Mouse (Mus musculus): ENCODE measurements around the gene Nrxn1. TPM values are rescaled to one million over a fixed set of nuclear protein-coding genes. Genes with fewer than 3 reads are reported as not detected.

Nrxn1 gene
- polyA plus RNA-seq, 1 experiment = not detected

GRCm38 (mm10) chr17:90390316-90391212 lies 702.3 kb downstream of the Nrxn1 start:
- Histone ChIP-seq H3K27ac (ENCODE audit: insufficient read depth, low read depth, low read length) (no peak overlapping the region), H3K4me1 (ENCODE audit: control insufficient read depth, insufficient read depth, low read length) (0 out of 2 replicates have a peak, but pooled peaks cover 5% of the 10 kb centered on the region), H3K4me3 (ENCODE audit: insufficient read depth, low read depth, low read length) (no peak overlapping the region)
- TF ChIP-seq CTCF (IDR thresholded peaks at IDR 0.05; ENCODE audit: insufficient read depth, low read depth, low read length) (no peak), POLR2A (IDR thresholded peaks at IDR 0.05; ENCODE audit: insufficient read depth, low read depth, low read length) (no peak)
- WGBS = 48% methylated on average over 7 of the region's 7 CpGs

DNA sequence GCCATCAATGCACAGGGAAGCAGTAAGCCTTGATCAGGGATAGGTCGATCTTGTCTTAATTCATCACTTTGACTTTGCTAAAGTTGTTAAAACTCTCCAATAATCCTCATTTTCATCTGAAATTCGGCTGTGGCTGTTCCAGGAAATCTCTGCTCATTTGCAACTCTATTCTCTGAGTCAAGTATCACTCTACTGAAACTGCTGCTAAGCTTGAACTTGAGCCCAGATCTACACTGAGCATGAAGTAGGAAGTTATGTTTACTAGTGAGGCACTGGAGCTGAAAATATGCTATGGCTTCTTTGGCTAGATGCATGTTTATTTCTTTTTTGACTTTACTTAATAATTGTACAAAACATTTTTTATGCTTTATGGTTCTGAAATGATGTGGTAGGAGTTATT lies 708.0 kb downstream of the Nrxn1 start:
- H3K4me1 ChIP-seq (ENCODE audit: control insufficient read depth, insufficient read depth, low read length) = no peaks in the 10 kb centered on the region
- H3K4me3 ChIP-seq (ENCODE audit: insufficient read depth, low read depth, low read length) = no peak overlapping the region
- 44% methylated on average over 2 of the region's 2 CpGs for WGBS
- TF ChIP-seq POLR2A (IDR thresholded peaks at IDR 0.05; ENCODE audit: insufficient read depth, low read depth, low read length) = no peak
- no peak for TF ChIP-seq CTCF (IDR thresholded peaks at IDR 0.05; ENCODE audit: insufficient read depth, low read depth, low read length)
- H3K27ac ChIP-seq (ENCODE audit: insufficient read depth, low read depth, low read length) = no peak overlapping the region

DNA sequence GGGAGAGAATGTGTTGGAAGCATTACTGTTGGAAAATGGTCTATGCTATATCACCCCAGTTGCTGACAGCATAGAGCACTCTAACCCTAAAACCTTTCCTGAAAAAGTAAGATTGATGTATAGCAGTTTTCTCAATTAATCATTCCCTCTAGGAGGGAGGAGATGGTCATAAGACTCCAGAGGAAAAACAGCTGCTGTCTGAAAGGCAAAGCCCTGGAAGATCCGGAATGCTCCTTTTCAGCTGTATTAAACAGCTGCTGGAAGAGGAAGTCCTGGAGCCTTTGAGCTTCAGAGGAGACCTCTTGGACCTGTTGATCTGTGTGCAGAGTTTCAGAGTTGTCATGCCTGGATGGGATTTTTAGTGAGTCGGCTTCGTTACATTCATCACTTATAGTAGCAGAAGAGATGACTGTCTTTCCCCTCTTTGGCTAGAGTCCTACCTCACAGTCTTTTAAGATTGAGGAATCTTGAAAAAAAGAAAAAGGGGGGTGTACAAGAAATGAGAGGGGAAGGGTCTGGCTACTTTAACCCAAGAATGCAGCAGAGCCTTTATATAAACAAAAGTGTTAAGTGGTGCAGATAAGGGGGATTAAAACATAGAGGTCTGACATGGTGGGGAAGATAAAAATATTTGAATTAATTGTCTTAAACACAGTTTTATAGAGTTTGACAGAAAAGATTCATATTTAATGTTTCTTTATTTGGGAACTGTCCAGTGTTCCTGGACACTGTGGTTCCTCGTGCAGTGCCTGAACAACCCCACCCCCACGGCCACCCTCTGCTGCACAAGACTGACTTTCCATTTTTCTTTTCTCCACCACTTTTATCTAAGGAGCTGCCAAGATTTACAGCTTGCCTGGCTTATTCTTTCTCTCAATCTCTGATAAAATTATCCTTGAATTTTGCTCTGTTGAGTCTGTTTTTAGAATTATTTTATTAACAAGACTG lies 710.1 kb downstream of the Nrxn1 start:
- Histone ChIP-seq H3K27ac (ENCODE audit: insufficient read depth, low read depth, low read length) (no peak overlapping the region), H3K4me3 (ENCODE audit: insufficient read depth, low read depth, low read length) (no peak overlapping the region), H3K4me1 (ENCODE audit: control insufficient read depth, insufficient read depth, low read length) (no peaks in the 10 kb centered on the region)
- WGBS = 71% methylated on average over 5 of the region's 5 CpGs
- TF ChIP-seq CTCF (IDR thresholded peaks at IDR 0.05; ENCODE audit: insufficient read depth, low read depth, low read length) (no peak), POLR2A (IDR thresholded peaks at IDR 0.05; ENCODE audit: insufficient read depth, low read depth, low read length) (no peak)

DNA sequence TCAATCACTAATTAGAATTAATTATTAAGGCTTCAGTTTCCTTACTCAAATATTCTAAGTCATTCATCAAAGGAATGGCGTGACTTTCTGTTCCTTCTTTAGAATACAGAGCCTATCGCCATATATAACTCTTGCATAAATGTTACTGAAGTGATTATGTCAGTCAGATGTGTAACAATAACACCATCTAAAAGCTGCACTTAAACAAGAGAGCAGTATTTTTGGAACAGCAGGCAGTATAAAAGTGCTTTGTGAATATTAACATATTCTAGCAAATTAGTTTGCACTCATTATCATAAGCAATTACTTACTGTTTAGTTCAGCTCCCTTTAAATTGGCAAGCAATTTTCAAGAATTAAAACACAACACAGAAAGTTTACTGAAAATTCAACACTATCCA lies 716.3 kb downstream of the Nrxn1 start:
- no peaks in the 10 kb centered on the region for H3K4me1 ChIP-seq (ENCODE audit: control insufficient read depth, insufficient read depth, low read length)
- TF ChIP-seq POLR2A (IDR thresholded peaks at IDR 0.05; ENCODE audit: insufficient read depth, low read depth, low read length) (no peak), CTCF (IDR thresholded peaks at IDR 0.05; ENCODE audit: insufficient read depth, low read depth, low read length) (no peak)
- WGBS = 61% methylated on average over 2 of the region's 2 CpGs
- H3K4me3 ChIP-seq (ENCODE audit: insufficient read depth, low read depth, low read length) = no peak overlapping the region
- H3K27ac ChIP-seq (ENCODE audit: insufficient read depth, low read depth, low read length) = no peak overlapping the region

DNA sequence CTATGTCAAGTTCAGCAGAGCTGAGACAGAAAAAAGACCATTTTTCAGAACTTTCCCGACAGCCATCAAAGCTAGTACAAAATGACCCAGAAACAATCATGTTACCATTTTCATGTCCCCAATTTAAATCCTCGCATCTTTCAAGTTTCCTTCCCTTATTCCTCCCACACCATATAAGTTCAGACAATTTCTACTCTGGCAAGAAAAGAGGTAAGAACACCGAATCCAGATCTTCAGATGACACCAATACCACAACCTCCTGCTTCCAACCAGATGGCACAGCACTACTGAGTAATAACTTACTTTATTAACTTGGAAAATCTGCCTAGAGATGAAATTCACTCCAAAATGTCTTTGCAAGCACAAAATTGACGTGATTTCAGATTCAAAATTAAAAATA lies 730.7 kb downstream of the Nrxn1 start:
- TF ChIP-seq POLR2A (IDR thresholded peaks at IDR 0.05; ENCODE audit: insufficient read depth, low read depth, low read length) = no peak
- no peak for TF ChIP-seq CTCF (IDR thresholded peaks at IDR 0.05; ENCODE audit: insufficient read depth, low read depth, low read length)
- WGBS = 88% methylated on average over 4 of the region's 4 CpGs
- no peaks in the 10 kb centered on the region for H3K4me1 ChIP-seq (ENCODE audit: control insufficient read depth, insufficient read depth, low read length)

GRCm38 (mm10) chr17:90349385-90350095 lies 743.3 kb downstream of the Nrxn1 start:
- WGBS = 52% methylated on average over 5 of the region's 5 CpGs
- no peaks in the 10 kb centered on the region for H3K4me1 ChIP-seq (ENCODE audit: control insufficient read depth, insufficient read depth, low read length)
- no peak overlapping the region for H3K27ac ChIP-seq (ENCODE audit: insufficient read depth, low read depth, low read length)
- TF ChIP-seq CTCF (IDR thresholded peaks at IDR 0.05; ENCODE audit: insufficient read depth, low read depth, low read length) (no peak), POLR2A (IDR thresholded peaks at IDR 0.05; ENCODE audit: insufficient read depth, low read depth, low read length) (no peak)
- H3K4me3 ChIP-seq (ENCODE audit: insufficient read depth, low read depth, low read length) = no peak overlapping the region

More for the DNA sequence above, 730.7 kb downstream of the Nrxn1 start:
- Histone ChIP-seq H3K27ac (ENCODE audit: insufficient read depth, low read depth, low read length) (no peak overlapping the region), H3K4me3 (ENCODE audit: insufficient read depth, low read depth, low read length) (no peak overlapping the region)

DNA sequence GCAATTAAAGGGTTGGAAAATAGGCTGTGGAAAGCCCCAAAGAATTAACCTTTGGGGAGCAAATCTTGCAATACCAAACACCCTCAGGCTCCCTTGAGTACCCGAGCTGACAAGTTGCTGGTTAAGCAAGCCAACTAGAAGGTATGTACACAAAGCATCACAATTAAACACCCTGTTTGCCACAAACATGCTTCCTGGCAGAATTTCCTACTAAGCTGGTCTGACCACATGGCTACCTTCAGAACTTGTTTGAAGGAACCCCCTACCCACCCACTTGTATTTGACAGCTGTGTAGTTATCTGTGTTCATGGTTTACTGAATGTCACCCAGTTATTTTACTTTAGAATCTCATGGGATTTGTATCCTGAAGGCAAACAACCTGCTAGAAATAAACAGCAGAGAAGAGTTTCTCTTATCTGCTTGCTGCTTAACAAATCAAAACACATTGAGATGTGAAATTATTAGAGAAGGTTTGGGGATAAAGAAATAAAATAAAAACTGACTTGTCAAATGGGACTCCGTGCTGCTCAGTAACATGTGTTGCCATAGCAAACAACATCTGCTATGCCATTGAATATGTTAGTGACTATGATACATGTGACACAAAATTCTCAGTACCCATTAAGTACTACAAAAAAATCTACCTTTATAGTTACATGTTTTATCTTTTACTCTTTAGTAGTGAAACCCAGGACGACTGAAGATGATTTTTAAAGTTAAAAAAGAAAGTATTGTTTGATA lies 746.0 kb downstream of the Nrxn1 start:
- H3K4me1 ChIP-seq (ENCODE audit: control insufficient read depth, insufficient read depth, low read length) = no peaks in the 10 kb centered on the region
- TF ChIP-seq CTCF (IDR thresholded peaks at IDR 0.05; ENCODE audit: insufficient read depth, low read depth, low read length) (no peak), POLR2A (IDR thresholded peaks at IDR 0.05; ENCODE audit: insufficient read depth, low read depth, low read length) (no peak)
- H3K4me3 ChIP-seq (ENCODE audit: insufficient read depth, low read depth, low read length) = no peak overlapping the region
- no peak overlapping the region for H3K27ac ChIP-seq (ENCODE audit: insufficient read depth, low read depth, low read length)
- 61% methylated on average over 3 of the region's 3 CpGs for WGBS

GRCm38 (mm10) chr17:90333445-90333844 lies 759.4 kb downstream of the Nrxn1 start:
- 37% methylated on average over 1 of the region's 1 CpGs for WGBS
- H3K4me3 ChIP-seq (ENCODE audit: insufficient read depth, low read depth, low read length) = no peak overlapping the region
- TF ChIP-seq CTCF (IDR thresholded peaks at IDR 0.05; ENCODE audit: insufficient read depth, low read depth, low read length) = no peak
- no peak for TF ChIP-seq POLR2A (IDR thresholded peaks at IDR 0.05; ENCODE audit: insufficient read depth, low read depth, low read length)
- no peak overlapping the region for H3K27ac ChIP-seq (ENCODE audit: insufficient read depth, low read depth, low read length)
- no peaks in the 10 kb centered on the region for H3K4me1 ChIP-seq (ENCODE audit: control insufficient read depth, insufficient read depth, low read length)
